Mouse (Mus musculus) layer of hippocampus, postnatal 10 days (tissue): ENCODE results near the gene Zpbp2. TPM values are rescaled to one million over a fixed set of nuclear protein-coding genes. Genes with fewer than 3 reads are reported as not detected.
A peak's percentile ranks its signal among the peaks of the same experiment; 100 is the strongest.

ENCODE experiments used
- DNase-seq, 2 experiments: peaks; one replicate each; pipeline ENCODE4 v3.0.0; 2021; ENCODE audit warnings: low spot score in 2 of 2
- total RNA-seq, 2 experiments: library from RNA; stranded (reverse); gene quantifications; 2 replicates each; pipeline ENCODE4 v1.2.3; 2021

The Zpbp2 gene
- total RNA-seq, 2 experiments from 2014 or later, result not detected

DNA sequence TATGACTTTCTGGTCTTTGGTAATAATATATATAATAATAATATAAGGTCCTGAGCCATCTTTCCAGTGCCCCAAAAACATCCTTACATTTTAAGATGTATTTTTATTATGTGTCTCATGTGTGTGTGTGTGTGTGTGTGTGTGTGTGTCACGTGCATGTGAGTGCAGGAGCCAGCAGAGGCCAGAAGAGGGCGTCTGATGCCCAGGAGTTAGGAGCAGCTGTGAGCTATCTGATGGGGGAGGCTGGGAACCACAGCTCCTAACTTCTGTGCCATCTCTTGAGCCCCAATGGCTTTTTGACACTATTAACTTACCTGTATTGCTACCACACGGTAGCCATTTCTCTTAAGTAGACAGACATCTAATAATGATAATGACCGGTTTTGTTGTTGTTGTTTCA, 3.1 kb downstream of the Zpbp2 start:
- no peak for DNase-seq

DNA sequence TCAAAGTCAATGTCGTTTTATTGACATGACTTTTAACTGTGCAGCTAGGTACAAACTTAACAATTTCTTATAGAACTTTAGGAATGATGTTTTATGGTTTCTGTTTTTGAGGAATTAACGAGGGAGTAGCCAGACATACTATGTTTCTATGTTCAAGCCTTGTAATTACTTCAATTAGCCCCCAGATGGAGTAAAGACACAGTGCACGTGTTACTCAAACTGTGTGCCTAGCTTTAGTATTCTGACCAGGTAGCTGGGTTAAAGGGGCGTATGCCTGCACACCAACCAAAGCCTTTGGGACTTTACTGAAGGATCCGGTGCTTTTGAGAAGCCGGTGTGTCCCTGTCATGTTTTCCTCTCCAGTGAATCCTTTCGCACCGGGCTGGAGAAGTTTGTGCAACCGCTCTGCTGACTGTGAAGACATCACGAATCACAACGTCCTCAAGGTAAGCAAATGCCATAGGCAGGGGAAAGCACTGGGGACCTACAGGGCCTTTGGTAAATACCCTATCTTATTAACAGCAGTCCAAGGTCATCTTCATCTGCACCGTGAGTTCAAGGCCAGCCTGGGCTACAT, 4.3 kb downstream of the Zpbp2 start:
- no peak for DNase-seq

DNA sequence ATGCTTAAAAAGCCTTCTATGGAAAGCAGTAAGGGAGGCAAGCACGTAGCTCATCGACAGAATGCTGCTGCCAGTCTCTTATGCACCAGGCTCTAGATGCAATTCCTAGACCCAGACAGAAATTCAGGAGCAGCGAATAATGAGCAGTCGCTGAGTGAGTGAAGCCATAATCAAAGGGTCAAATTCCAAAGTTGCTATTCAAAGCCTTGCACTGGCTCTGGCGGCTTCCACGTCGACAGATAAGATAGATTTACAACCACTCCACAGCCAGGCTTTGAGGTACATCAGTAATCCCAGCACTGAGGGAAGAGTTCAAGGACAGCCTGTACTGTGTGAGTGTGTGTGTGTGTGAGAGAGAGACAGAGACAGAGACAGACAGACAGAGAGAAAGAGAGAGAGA, 10.0 kb downstream of the Zpbp2 start:
- no peak for DNase-seq

DNA sequence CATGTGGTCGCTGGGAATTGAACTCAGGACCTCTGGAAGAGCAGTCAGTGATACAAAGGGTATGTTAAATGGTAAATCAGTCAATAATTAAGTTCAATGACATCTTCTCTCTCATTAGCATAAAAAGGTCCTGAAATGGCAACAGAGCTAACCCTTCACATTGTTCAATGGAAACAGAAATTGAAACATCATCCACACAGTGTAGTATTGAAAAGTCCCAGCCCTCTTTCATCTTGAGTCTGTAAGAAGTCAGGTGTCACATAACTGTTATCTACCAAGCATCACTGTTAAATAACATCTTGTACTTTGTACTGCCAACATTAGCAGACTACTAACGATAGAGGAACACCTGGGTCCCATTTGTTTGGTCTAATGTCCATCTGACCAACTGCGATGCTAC, 12.1 kb downstream of the Zpbp2 start:
- DNase-seq, result no peak

DNA sequence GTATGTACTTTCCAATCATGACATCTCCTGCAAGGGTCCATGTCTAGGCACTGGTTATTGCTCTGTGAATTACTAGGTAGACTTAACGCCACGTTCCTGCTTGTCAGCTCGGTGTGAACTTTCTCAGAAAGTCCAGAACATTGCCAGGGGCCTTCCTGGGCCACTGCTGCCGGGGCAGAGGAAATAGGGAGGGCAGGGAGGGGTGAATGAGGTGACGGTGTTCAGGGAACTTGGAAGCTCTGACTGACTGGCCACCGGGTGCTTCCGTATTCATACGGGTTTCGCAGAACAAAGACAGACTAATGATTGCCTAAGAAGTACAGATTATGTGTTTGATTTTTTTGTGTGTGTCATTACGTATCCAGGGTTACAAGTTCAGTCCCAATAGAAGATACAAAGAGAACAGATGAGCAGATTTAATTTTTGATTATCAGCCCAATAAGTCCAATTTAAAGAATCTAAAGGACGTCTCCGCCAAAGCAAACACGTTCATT, 13.1 kb downstream of the Zpbp2 start:
- DNase-seq, result no peak

DNA sequence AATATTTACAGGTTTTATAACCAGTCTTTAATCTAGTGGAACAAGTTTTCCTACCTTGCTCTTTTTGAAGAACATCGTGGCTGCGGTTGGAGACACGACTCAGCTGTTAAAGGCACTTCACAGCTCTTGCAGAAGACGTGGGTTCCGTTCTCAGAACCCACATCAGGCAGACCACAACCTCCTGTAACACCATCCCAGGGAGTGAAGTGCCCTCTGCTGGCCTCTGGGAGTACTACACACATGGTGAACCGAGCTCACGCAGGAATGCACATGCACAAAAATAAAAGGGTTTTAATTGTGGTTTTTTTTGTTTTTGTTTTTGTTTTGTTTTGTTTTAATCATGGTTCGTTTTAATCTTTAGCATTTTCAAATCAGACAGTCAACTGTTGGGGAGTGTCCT, 17.4 kb downstream of the Zpbp2 start:
- DNase-seq, result no peak

DNA sequence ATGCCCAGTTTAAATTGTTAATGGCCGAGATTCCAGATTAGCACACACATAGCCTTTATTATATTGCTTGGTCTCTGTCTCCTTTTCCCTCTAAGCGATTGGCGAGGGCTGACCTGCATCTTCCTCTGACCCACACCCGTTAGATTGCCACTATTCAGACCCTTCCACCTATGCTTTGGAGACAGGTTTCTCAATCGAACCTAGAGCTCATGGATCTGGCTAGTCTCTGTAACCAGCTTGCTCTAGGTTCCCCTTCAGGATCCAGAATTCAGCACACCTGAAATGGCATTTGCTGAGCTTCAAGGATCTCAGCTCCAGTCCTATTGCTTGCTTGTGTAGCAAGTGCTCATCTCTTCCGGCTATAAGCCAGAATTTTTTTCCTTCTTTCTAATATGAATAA, 18.6 kb downstream of the Zpbp2 start:
- no peak for DNase-seq

DNA sequence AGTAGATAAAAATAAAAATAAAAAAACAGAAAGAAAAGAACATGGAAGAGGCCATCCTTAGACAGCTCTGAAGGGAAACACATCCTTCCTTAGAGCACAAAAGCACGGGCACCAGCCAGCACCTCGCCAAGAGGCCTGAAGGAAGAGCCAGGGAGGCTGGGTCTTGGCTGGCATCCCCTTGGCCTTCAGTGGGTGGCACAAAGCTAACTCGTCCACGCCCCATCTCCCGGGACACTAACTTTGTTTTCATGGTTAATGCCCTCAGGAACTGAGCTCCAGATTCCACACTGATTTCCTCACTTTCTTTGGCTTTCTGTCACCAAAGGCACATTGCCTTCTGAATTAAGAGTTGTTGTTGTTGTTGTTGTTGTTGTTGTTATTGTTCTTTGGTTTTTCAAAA, 26.9 kb downstream of the Zpbp2 start:
- DNase-seq, result no peak

DNA sequence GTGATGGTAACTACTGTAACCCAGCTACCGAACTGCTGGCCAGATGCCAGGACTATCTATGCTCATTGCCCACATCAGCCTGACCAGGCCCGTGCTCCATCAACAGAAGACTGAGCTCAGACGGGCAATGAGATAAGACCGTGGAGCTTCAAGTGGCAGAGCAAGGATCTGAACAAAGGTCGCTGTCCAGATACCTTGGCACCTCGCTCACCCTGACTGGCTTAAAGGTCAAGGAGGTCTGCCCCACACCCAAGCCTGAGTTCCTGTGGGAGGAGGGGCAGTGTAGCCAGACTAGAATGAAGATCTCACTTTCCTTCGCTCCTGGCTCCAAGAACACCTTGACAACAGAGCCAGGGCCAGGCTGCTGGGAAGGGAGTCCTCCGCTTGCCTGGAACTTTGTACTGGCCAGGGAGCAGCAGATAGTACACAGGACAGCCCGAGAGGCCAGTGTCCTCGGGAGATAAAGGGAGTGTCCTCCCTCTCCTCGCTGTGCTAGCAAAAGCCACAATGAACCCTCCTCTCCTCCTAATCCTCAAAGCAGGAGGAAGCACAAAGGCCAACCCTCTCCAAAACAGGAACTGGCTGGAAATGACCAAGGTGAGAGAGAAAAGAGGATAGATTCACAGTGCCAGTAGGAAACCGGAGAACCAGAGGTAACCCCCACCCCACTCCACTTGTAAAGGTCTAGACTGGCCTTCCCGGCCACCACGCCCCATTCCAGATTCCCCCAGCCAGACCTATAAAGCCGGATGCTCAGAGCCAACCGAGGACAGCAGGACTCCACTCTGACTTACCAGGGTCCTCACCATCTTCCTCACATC, 29.6 kb downstream of the Zpbp2 start:
- no peak for DNase-seq

DNA sequence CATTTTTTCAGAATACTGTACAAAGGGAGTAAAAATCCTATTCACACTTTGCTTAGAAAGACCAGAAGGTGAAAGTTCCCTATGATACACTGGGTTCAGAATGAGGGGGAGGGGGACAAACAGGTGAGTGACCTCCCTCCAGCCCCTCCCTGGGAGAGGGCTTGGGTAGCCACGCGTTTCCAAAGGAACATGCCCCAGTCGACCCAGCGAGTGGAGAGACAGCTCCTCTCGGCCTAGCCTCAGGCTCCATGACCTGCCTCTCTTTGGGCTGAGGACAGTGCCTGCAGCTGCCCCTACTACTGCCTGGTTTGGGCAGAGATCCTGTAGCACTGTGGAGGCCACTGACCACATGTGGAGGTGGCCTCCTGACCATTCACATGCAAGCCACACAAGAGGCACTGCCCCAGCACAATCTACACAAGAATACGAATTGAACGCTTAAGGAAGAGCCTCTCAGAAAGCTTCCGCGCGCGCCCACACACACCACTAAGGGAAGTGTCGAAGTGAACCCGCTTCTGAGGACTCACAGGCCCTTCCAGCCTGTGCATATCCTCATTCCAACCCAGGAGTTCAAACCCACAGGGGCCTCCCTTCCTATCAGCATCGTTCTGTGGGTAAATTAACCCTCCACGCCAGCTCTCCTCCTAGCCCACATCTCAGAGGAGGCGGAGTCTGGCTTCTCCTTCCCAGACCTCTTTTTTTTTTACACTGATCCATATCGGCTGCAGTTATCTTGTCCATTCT, 30.6 kb downstream of the Zpbp2 start:
- no peak for DNase-seq

DNA sequence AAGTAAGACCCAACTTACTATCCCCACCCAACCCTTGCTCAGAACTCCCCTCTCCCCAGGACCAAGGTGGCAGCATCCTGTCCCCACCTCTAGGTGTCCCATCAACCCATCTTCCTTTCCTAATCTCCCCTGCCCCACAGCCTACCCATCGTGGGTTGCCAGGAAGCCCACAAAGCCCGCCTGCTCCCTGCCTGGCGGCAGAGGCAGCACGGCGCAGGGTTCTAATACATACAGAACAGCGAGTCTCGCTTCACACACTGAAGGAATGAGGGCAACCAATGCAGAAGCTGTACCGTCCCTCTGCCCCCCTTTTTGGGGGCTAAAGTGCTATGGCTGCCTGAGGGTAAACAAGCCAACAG, 31.1 kb downstream of the Zpbp2 start:
- DNase-seq, result no peak

DNA sequence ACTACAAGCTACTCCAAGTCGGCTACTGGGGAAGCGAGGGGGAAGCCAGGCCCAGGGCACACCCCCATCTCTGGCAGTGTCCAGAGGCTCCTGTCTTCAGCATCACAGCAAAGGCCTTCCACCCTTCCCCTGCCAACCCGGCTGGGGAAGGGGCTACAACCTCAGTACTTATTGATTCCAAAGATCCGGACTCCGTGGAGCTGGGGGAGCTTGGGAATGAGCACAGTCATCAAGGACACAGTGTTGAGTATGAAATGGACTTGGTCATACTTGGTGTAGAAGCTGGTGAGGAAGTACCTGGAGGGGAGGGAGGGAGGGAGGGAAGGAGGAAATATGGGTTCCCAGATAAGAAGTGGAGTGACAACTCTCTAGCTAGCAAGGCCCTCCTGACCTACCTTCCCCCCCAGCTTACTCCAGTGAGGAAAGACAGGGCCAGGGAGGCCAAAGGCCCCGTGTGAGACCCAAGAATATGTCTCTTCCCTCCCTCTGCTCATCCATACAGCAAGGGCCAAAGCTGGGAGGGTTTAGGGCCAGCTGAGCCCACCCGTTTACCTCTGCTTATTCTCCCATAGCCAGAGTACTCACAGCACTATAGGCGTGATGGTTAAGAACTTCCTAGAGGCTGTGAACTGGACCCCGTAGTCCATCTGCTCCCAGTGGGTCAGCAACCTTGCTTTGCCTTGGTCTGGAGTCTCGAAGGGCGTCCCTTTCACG, 31.8 kb downstream of the Zpbp2 start:
- no peak for DNase-seq

DNA sequence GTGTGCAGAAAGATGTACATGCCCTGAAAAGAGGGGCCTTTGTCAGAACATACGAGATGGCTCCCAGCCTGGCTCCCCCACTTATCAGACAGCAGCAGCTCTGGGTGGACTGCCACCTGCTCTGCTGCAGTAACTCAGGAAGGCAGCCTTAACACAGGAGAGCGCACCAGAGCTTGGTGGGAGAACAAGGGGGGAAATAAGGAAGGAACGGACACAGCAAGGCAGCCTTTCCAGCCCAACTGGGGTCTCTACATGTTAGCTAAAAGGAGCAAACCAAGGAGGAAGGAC, 32.3 kb downstream of the Zpbp2 start:
- no peak for DNase-seq

DNA sequence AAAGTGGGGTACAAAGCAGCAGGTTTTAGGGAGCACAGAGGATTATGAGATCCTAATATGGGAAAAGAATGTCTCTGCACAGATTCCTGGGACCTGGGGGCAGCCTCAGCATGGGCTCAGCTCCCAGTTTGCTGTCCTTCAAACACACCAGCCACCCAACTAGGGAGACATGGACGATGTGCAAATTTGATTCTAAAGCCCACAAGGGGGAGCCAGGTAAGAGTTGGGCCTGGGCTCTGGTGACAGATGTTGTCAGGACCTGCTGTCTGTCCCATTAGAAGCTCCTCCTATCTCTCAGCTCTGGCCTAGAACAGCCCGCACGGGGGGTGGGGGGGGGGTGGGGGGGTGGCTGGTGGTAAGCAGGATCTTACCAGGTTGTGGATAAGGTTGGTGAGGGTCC, 32.7 kb downstream of the Zpbp2 start:
- DNase-seq, result no peak

DNA sequence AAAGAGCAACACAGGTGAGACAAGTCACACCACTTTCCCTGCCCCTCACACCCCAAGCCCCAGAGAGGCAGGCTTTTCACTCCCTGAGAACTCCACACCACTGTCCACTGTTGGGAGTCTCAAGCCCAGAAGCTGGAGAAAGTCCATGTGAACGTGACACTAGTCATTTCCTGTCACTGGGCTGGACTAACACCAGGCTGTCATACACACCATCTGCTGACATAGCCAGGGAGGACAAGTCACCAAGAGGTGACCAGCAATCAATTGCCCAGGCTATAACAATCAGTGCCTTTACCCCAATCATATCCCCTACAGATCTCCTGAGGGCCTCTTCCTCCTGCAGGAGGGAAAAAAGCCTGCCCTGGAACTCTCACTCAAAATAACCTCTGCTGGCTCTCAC, 33.2 kb downstream of the Zpbp2 start:
- no peak for DNase-seq

DNA sequence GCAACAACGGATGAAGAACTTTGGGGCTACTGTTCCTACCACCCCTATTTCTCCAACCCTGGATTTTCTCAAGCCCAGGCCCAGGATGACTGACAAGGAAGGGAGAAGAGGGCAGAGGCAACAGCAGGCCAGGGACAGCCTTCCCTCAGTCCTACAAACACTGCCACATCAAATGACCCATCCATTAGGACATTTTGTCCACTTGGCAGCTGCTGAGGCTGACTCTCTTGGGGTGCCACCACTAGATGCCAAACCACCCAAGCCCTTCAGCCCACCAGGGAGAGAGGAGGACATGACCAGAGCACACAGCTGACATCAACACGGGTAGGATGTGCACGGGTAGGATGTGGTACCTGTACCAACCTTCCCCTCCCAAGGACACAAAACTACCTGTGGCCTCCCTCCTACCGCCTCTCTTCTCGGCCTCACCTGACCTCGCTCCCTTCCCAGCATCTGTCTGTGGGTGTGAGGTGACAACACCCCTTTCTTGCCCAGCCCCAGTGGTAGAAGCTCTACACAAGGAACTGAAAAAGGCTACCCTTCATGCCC, 33.8 kb downstream of the Zpbp2 start:
- DNase-seq, result no peak

DNA sequence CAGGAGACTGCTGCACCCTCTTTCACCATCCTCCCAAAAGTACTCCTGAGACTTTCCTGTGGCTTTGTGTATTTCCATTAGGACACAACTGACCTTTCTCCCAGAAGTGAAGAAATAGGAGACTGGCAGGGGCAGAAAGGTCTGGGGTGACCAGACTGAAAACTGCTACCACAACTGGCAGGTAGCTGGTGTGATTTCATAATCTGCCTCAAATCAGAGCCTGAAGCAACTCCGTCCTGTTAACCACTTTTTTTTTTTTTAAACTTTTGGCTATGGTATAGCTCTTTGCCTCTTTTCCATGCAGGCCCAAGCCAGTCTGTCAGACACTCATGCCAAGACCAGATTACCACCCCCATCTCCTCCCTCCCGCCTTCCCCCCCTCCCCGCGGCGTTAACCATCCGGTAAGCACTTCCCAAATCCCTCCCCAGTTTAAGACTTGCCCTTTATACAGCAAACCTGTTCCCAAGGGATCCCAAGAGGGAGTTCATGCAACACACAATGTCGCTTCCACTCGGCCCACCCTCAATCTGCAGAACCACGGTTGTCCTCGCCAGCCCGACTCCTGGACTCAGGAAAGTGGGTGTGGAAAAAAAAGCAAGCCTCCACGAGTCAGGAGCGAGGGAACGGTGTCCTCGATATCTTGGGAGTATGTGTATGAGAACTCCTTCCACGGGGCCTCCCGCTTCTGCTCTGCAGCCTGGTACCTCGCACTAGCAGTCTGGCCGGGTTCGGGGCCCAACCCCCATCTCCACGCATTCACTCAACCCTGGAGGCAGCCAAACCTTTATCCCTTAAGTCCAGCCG, 35.4 kb downstream of the Zpbp2 start:
- peak in 1 of 2 experiments; percentile 33 for DNase-seq

DNA sequence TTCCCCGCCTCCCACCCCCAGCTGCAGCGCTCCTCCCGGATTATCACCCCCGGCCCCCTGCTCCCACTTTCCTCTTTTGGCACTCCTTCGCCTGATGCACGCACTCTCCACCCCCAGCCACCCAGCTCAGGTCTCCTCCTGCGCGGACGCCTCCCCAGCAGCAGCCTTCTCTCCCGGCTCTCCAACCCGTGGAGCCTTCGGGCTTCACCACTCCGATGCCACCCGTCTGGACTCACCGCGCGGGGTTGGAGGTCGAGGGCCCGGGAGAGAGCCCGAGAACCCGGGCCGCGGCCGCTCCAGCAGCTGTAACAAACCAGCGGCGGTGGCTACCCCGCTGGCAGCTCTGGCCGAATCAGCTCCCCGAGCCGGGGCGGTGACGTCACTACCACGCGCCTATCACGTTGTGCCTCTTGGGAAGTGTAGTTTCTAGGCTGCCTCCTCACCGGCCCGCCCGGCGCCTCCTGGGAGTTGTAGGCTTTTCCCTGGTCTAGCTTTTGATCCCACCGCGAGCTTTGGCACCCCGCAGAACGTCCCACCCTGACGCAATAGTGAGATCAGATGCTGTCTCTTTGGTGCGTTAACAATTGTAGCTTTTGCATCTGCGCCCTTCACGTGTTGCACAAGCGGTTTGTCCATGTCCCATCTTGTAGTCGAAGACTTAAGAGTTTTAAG, 36.1 kb downstream of the Zpbp2 start, which contains the start of gene Ormdl3:
Gene Ormdl3, minus strand, starts transcription at position 477 of the 672 bp plus-strand sequence.
- DNase-seq, result peak; percentile 99

DNA sequence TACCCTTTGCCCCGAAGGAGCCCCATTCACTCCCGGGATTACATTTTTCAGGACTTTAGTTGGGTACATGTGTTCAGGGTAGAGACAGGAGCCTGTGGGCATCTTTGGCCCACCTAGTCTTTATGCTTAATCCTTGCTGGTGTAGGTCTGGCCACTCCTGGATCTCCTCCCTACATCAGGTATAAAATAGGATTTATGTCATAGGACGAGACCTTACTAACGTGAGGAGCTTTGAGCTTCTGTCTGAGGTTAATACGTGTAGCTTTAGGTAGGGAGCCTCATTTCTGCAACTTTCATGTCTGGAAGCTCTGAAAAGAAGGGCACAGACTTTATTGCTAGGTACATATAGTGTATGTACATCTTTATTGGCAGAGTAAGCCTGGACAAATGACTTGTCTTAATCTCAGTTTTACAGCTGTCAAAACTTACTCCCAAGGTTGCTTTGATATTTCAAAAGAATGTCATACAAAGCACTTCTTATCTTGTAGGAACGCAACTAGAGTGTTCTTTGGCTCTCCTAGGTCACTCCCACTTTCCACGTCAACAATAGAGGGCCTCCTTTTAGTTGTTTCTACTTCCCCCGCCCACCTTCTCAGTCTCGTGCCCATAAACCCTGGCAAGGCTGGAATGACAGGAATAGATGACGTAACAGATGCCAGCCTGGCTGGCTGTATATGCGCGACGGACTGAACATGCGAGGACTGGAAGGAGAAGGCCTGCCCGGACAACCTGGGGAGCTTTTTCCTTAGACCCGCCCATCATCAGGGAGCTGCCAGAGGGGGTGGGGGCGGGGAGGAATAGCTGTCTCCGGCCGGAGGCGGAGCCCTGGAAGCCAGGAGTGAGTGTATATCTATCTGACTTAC, 37.0 kb downstream of the Zpbp2 start:
- peak; percentile 38 to 51 for DNase-seq
